Mouse (Mus musculus): ENCODE measurements around the gene Mast4.

Mast4 gene

GRCm38 (mm10) chr13:103029377-103029776, 304.9 kb downstream of the Mast4 start:
- DNase-seq: no peak

DNA sequence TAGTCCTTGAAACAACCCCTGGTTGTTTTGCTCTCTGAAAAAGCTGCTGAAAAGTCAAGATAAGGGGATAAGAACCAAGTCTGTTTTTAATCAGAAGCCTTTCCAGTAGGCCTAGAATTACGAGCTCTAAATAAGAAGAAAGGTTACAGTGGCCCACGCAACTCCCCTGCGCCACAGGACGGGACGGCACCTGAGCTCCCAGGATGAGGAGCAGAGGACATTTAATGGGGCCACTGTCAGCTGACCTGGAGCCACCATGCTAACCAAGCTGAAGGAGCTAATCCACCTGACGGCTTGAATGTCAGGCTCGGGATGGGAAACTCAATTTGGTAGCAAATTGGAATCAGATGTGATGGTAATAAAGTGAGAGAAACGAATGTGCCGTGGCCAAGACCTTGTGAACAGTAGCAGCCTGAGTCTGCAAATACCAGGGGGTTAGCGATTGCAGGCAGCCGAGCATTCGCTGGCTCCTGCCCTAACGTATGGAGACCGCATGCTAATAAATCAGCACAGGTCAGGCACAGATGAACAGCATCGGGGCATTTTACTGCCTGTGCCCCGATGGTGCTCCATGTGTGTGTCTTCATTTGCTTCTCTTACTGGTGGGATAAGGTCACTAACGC, 306.7 kb downstream of the Mast4 start:
- no peak for DNase-seq

- DNase-seq: no peak
Observed at GRCm38 (mm10) chr13:103025461-103025860, 308.8 kb downstream of the Mast4 start.

- no peak for DNase-seq
Observed at GRCm38 (mm10) chr13:103018481-103018880, 315.8 kb downstream of the Mast4 start.

DNA sequence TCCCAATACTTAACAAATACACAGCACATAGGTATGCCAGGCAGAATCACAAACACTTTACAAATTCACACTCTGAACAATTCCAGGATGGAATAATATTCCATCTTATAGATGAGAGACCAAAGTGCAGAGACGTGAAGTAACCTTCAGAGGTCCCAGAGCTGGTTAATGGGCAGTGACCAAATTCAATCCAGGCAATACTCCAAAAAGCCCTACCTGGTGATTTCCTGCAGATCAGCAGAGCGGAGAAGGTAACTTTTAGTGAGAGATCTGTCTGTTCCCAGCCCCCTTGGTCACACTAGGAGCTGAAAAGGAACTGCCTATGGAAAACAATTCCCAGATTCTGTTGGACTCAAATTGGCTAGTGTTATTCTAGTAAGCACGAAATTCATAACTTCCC, 316.6 kb downstream of the Mast4 start:
- DNase-seq: no peak

GRCm38 (mm10) chr13:103015131-103015750, 319.1 kb downstream of the Mast4 start:
- DNase-seq: no peak

- no peak for DNase-seq
Observed at GRCm38 (mm10) chr13:103014631-103015030, 319.7 kb downstream of the Mast4 start.

- no peak for DNase-seq
Observed at GRCm38 (mm10) chr13:103014222-103014621, 320.1 kb downstream of the Mast4 start.

- no peak for DNase-seq
Observed at GRCm38 (mm10) chr13:103005227-103005626, 329.1 kb downstream of the Mast4 start.

- no peak for DNase-seq
Observed at GRCm38 (mm10) chr13:103001831-103002230, 332.5 kb downstream of the Mast4 start.

DNA sequence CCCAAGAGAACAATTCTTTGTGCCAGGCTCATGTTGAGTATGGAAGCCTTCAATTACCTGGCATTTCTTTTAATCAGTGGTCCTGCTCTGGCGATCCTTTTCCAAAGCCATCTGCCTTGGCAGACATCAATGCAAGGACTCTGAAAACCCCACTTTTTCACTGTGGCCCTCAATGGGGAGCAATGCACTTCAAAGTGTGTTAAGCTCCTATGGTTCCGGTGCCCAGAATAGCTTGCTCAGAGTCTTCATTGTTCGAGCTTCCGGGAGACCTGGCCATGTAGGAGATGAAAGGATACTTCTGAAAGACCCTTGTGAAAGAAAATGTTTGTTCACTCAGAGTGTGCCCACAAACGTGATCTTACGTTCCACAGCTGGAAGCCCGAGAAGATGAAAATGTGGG, 333.4 kb downstream of the Mast4 start:
- DNase-seq: no peak

- no peak for DNase-seq
Observed at GRCm38 (mm10) chr13:102994098-102994497, 340.2 kb downstream of the Mast4 start.

DNA sequence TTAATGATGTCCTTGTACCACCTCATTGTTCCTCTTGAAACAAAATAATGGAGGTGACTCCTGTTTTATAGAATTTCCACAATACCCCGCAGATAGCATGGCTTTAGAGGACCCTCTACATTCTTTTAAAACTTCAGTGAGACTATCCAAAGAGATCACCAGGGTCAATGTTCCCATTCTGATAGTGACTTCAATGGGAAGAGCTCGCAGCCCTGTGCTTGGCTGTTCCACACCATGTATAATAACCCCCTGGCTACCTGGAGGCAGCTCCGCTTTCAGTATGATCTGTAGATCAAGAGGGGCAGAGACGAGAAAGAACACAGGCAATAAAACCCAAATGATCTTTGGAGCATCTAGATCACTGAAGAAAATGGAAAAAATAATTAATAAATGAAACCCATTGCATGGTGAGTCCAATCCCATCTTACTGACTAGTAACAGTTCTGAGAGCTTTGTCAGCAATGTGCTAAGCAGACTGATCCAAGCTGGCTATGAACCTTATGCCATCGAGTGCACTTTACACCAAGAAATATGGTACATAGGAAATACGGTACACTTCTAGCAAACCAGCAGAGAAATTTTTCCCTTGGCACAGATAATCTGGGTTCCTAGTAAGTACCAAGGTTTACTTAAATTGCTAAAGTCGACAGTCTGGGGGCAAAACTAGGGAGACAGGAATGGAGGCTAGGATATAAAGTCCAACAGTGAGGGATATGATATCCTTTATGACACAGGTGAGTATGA, 341.4 kb downstream of the Mast4 start:
- no peak for DNase-seq

- no peak for DNase-seq
Observed at GRCm38 (mm10) chr13:102991928-102992327, 342.4 kb downstream of the Mast4 start.

- no peak for DNase-seq
Observed at GRCm38 (mm10) chr13:102991196-102991595, 343.1 kb downstream of the Mast4 start.

DNA sequence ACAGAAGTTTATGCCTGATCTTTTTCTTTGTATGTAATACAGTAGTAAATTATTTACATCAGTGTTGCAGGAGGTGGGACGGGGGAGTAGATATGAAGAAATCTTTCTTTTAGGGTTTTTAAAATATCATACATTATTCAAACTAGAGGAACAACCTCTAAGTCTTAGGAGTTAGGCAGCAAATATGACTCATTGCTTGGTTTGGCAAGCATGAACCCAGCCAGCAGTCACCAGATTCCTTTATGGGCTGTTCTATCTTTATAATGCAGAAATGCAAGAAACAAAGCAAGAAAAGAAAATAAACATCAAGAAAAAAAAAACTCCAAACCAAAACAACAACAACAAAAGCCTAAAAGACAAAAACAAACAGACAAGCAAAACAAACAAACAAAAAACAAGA, 344.2 kb downstream of the Mast4 start:
- DNase-seq: no peak

- no peak for DNase-seq
Observed at GRCm38 (mm10) chr13:102989616-102990015, 344.7 kb downstream of the Mast4 start.

GRCm38 (mm10) chr13:102988976-102989375, 345.3 kb downstream of the Mast4 start:
- no peak for DNase-seq

- DNase-seq: no peak
Observed at GRCm38 (mm10) chr13:102988251-102988895, 345.9 kb downstream of the Mast4 start.

DNA sequence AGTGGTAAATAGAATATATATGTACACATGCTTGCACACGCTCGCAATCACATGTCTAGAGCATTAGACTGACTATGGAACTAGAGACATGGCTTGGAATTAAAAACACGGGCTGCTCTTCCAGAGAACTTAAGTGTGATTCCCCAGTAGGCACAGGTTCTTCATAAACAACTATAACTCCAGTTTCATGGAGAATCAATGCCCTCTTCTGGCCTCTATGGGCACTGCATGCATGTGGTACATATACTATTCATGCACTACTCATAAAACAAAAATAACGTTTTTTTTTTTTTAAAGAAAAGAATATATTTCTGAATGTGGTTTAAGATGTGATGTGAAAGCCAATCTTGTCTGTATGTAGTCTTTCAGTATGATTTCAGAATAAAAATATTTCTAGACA, 349.7 kb downstream of the Mast4 start:
- DNase-seq: no peak

DNA sequence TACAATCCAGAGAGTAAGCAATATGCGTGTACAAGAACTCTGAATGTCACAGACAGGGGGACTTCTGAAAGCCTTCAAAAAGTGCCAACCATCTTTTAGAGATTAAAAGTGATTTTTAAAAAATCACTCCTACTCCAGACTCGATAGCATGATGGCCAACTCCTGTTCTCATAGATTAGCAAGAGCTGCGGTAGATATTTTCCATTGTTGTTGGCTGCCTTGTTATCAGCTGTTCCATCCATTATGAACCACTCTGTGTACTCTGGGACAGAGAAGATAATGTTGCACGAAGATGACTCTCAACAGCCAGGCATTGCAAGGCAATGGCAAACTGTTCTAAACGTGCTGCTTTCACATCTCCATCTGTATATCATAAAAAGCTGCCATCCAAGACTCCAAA, 360.4 kb downstream of the Mast4 start:
- DNase-seq: no peak

DNA sequence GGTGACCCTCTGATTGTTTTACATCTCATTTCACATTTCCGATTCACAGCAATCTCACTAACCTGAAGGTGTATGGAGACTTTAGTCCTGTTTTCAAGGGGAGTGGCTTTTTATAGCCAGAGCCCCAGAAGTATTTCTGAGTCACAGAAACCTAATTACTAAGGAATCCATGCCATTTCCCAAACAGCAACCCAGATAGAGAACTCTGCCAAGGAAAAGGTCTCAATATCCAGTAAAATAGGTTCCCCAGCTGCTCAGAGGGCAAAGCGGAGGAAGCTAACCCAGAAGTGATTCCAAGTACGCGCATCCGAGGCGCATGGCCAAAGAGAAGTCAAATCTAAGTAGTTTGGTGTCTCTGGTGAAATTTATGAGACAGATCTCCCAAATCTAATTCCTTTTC, 370.8 kb downstream of the Mast4 start:
- no peak for DNase-seq
